Mouse (Mus musculus): ENCODE data around the gene Sox9. TPM values are rescaled to one million over a fixed set of nuclear protein-coding genes. Genes with fewer than 3 reads are reported as not detected.

Gene Sox9
- polyA plus RNA-seq, 1 experiment from 2014 or later: 161 TPM

- H3K9ac ChIP-seq (ENCODE audit: low read length): no peak overlapping the region
- no peak overlapping the region for H3K27ac ChIP-seq (ENCODE audit: low read depth, low read length)
- H3K4me3 ChIP-seq (ENCODE audit: low read depth, low read length): no peak overlapping the region
- peaks cover 10% of the 10 kb centered on the region for H3K4me1 ChIP-seq (ENCODE audit: control insufficient read depth, insufficient read depth, low read length)
- no peaks in the 10 kb centered on the region for H3K36me3 ChIP-seq (ENCODE audit: control insufficient read depth, insufficient read depth, low read length)
- ATAC-seq (ENCODE audit: insufficient read depth, low FRiP score, low TSS enrichment): no peak
- H3K4me2 ChIP-seq (ENCODE audit: low read depth): no peak overlapping the region
- WGBS: 72% methylated on average over 9 of the region's 9 CpGs
- no peak for DNase-seq (ENCODE audit: low spot score)
- H3K9me3 ChIP-seq (ENCODE audit: control insufficient read depth, low read length): no peaks in the 10 kb centered on the region
- H3K27me3 ChIP-seq (ENCODE audit: control insufficient read depth, insufficient read depth, low read length): 0 out of 2 replicates have a peak, but pooled peaks cover 2% of the 10 kb centered on the region
Measured at GRCm38 (mm10) chr11:112828553-112829287, 46.7 kb downstream of the Sox9 start.

- Histone ChIP-seq H3K4me3 (ENCODE audit: low read depth, low read length) (no peak overlapping the region), H3K36me3 (ENCODE audit: control insufficient read depth, insufficient read depth, low read length) (no peaks in the 10 kb centered on the region), H3K27me3 (ENCODE audit: control insufficient read depth, insufficient read depth, low read length) (no peaks in the 10 kb centered on the region), H3K9ac (ENCODE audit: low read length) (no peak overlapping the region), H3K27ac (ENCODE audit: low read depth, low read length) (no peak overlapping the region), H3K4me2 (ENCODE audit: low read depth) (no peak overlapping the region), H3K9me3 (ENCODE audit: control insufficient read depth, low read length) (no peaks in the 10 kb centered on the region), H3K4me1 (ENCODE audit: control insufficient read depth, insufficient read depth, low read length) (0 out of 2 replicates have a peak, but pooled peaks cover 5% of the 10 kb centered on the region)
- 62% methylated on average over 11 of the region's 11 CpGs for WGBS
- DNase-seq (ENCODE audit: low spot score): no peak
- ATAC-seq (ENCODE audit: insufficient read depth, low FRiP score, low TSS enrichment): no peak
Measured at GRCm38 (mm10) chr11:112834245-112835005, 52.4 kb downstream of the Sox9 start.

GRCm38 (mm10) chr11:112835468-112836092 lies 53.6 kb downstream of the Sox9 start:
- no peaks in the 10 kb centered on the region for H3K36me3 ChIP-seq (ENCODE audit: control insufficient read depth, insufficient read depth, low read length)
- H3K27me3 ChIP-seq (ENCODE audit: control insufficient read depth, insufficient read depth, low read length): no peaks in the 10 kb centered on the region
- H3K4me1 ChIP-seq (ENCODE audit: control insufficient read depth, insufficient read depth, low read length): peaks cover 8% of the 10 kb centered on the region; the same call in 1 of the 2 replicates
- WGBS: 39% methylated on average over 7 of the region's 7 CpGs
- H3K9ac ChIP-seq (ENCODE audit: low read length): no peak overlapping the region
- H3K4me2 ChIP-seq (ENCODE audit: low read depth): no peak overlapping the region
- H3K27ac ChIP-seq (ENCODE audit: low read depth, low read length): no peak overlapping the region
- DNase-seq (ENCODE audit: low spot score) (no peak), ATAC-seq (ENCODE audit: insufficient read depth, low FRiP score, low TSS enrichment) (no peak)
- H3K4me3 ChIP-seq (ENCODE audit: low read depth, low read length): no peak overlapping the region
- no peaks in the 10 kb centered on the region for H3K9me3 ChIP-seq (ENCODE audit: control insufficient read depth, low read length)

Data from neural tube, embryonic 11.5 days (tissue).